Mouse (Mus musculus) neutrophil, adult 5-6 weeks (primary cell): ENCODE measurements around the gene Man2a1. TPM values are rescaled to one million over a fixed set of nuclear protein-coding genes. Genes with fewer than 3 reads are reported as not detected.
"Not testable (repeated sequence)": the region's sequence is repeated elsewhere in the genome, so short reads cannot be mapped to it uniquely, and the experiment has no call there.

Experiments
- ATAC-seq: fragments of 151-379, 151-347 bp; 2 replicates; pipeline ENCODE4 v1.8.0; 2017; ENCODE audit warnings: mild to moderate bottlenecking, moderate TSS enrichment; ENCODE audit not compliant: insufficient number of reproducible peaks, poor library complexity, low FRiP score, severe bottlenecking; ENCODE audit errors: extremely low read depth
- total RNA-seq: library from RNA; stranded (forward); fragments of 200-1000 nt; gene quantifications from 2 replicates; pipeline ENCODE4 v1.2.3, GENCODE M21; 2017

Man2a1 gene
- total RNA-seq, 1 experiment from 2014 or later = 69.0 TPM

- ATAC-seq = no peak
Measured at GRCm38 (mm10) chr17:64742715-64743605, 142.4 kb downstream of the Man2a1 start.

DNA sequence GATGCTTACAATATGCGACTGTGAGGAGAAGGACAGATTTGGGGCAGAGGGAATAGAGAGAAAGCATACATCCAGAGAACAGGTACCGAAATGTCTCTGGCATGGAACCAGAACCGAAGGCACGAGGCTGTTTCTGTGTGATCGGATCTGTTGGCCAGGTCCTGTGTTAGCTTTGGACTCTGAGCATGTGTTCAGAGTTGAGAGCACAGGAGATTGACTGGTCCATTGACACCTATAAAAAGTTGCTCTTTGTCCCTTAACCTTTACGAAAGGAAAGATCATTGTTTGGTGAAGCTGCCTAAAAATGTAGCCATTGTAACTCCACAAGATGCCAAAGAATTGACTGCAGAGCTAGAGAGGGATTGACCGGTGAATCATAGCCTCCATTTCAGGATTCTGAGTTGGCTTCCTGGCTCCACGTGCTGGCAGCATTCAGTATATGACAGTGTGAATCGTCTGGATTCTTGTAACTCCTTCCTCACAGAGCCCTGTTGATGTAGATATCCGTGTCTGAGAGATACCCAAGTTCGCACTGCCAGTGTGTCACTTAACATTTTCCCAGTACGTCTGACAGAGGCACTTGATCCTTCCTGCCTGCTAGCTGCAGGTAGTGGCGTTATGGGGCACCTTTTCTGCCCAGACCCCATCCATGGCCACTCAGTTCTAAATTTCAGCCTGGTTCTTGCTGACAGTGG is 143.2 kb downstream of the Man2a1 start:
- ATAC-seq = no peak

GRCm38 (mm10) chr17:64746637-64747225 is 146.2 kb downstream of the Man2a1 start:
- ATAC-seq = no peak

DNA sequence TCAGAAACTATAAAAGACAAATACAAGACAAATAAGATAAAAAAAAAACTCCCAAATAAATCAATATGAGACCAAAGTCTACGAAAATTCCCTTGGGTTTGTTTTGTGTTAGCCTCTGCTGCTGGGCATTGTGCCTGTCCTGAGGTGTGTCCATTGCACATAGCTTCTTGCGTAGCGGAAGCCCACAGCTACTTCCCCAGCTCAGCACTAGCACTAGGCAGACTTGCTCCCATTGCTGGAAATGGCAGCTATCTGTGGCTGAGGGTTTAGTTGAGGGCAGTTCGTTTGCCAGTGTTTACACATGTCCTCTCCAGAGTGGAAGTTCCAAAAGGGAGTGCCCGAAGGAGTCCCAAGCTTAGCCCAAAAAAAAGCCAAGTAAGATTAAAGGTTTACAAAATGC is 146.9 kb downstream of the Man2a1 start:
- ATAC-seq = 0 out of 2 replicates have a peak, but pooled peaks have one; percentile 43

DNA sequence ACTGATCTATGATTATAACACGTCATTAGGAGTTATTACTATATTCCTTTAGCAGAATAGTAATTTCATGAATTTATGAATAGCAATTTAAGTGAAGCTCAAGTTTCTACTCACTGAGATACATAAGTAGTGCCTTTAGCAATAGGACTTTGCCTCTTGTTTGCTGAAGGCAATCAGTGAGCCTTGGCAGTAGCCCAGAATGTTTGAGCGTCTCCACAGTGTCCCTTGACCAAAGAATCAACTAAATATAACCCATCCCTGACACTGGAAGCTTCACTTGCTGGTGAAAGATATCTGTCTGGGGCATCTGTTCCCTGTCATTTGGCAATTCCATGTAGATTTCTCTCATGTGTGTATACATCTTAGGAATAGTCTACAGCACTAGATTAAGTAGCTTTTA is 147.6 kb downstream of the Man2a1 start:
- ATAC-seq = no peak

DNA sequence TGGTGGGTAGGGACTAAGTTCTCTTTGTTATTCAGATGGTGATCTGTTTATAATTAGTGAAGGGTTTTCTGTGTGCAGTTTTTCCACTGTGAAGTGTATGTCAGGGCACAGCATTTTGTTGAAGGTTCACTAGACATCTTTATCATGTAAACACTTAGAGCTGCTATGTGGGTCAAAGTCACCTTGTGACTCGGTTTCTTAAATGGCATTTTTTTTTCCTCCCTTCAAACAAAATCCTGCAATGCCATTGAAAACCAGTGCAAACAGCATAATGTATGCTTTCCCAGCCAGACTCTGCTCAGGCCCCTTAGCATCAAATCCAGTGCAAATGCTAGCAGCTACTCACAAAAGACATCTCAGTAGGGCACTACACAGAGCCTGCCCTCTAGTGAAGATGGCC is 148.6 kb downstream of the Man2a1 start:
- ATAC-seq = no peak

- no peak for ATAC-seq
Measured at GRCm38 (mm10) chr17:64751249-64751648, 150.7 kb downstream of the Man2a1 start.

DNA sequence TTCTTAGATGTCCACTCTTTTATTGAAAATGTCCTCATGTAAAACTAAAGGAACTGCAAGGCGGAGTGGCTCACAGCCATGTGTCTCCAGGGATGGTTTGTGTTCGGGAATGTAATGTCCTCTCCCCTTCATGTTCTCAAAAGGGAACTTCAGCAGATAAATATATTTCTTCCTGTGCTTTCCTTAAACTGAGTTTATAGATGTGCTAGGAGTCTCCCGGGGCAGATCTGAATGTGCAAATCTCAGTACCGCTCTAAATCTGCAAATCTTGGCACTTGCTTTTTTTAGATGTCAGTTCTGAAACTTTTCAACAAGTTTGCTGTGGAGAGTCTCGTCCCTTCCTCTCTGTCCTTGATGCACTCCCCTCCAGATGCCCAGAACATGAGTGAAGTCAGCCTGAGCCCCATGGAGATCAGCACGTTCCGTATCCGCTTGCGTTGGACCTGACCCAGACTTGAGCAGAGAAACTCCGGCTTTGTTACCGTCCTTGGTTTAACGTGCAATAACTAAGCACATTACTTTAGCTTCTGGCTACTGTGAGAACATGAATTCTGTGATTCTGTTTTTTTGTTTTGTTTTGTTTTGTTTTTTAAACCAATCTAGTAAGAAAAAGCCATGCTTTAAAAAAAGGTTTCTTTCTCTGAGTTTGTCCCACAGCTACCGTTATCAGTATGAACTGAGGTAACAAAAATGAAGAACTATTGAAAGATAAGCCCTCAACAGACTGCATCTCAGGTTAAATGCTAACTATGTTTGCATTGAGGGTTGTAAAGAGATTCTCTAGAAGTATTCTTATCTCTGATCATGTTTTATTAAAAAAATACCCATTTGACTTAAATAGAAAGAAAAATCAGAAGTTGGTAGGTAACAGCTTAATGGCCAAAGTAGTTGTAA is 151.8 kb downstream of the Man2a1 start:
- ATAC-seq = no peak

- no peak for ATAC-seq
Measured at GRCm38 (mm10) chr17:64753507-64753906, 153.0 kb downstream of the Man2a1 start.

DNA sequence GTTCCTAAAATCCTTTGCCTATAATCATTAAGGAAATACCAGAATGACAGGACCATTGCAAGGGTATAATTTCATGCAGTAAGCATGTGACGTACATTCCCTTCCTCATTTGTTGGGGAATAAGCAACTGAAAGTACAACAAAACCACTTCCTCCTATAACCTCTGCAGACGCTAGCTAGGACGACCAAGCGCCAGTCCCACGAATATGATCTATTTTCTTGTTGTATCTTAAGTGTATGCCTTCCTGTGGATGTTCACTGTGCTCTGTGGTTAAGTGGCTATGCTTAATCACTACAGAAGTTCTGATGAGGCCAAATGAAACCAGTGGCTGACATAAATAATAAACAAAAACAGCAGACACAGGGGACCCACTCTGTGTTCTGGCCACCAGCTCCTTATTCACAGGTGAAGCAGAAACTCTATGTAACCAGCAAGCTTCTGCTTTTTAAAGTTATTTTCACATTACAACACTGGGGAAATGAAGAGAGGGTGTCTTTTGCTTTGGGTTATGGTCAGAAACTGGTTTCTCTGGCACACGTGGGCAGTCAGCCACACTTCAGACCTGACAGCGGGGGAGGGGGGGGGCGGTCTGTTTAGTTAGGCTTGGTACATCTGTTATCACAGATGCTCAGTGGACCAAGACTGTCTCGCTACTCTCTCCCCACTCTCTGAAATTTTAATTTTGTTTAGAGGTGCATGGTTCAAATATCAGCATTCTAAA is 153.8 kb downstream of the Man2a1 start:
- ATAC-seq = peak; percentile 90

- ATAC-seq = 0 out of 2 replicates have a peak, but pooled peaks have one; percentile 21
Measured at GRCm38 (mm10) chr17:64755191-64755590, 154.7 kb downstream of the Man2a1 start.

- not testable (repeated sequence) for ATAC-seq
Measured at GRCm38 (mm10) chr17:64762651-64763050, 162.1 kb downstream of the Man2a1 start.

- ATAC-seq = no peak
Measured at GRCm38 (mm10) chr17:64763491-64763890, 163.0 kb downstream of the Man2a1 start.

DNA sequence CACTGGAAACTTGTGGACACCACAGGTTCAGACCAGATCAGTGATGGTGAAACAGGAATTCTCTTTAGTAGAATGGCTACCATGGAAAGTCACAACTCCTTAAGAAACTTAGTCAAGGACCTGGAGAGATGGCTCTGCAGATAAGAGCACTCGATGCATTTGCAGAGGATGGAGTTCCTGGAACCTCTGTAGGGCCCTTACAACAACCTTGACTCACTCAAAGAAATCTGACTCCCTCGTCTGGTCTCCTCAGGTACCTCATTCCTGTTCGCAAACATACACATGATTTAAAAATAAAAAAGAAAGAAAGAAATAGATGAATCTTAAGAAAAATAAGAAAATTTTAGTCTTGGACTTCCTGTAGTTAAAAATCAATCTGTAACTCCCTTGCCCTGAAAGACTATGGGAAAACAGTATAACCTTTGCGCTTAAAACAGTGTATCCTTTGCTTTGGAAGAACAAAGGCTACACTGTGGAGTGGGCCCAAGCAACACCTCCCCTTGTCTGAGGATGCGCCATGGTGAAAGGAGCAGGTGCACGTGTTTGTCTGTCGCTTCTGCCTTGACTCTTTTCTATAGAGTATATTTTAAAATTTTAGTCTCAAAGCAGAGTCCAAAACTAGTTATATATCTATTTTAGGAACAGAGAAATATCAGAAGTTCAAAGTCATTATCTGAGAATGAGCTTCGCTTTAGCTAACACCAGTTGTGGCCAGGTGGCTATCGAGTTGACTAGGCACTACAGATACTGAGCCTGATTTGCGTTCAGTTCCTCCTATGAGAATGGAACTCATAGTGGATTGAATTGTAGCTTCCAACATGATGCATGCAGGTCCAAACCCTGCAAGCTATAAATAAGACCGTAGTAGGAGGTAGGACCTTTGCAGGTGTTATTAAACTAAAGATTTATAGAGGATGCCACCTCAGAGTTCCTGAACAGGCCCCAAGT is 163.9 kb downstream of the Man2a1 start:
- ATAC-seq = no peak

DNA sequence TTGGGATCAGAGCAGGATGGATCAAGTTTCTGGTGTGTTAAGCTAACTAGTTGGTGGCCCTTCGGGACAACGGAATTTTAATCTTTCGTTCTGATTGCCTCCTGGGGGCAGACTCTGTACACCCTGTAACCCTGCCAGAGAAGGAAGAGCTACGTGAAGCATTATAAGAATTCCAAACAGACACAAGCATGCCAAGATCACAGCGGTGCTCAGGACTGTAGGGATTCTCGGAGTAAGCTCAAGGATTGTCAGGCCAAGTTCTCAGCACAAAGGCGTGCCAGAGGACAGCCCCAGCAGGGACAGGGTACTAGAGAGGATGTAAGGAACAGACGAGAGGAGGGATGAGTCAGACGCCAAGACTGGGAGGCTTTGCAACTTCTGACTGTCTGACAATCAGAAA is 164.8 kb downstream of the Man2a1 start:
- no peak for ATAC-seq

GRCm38 (mm10) chr17:64766507-64766906 is 166.0 kb downstream of the Man2a1 start:
- no peak for ATAC-seq

GRCm38 (mm10) chr17:64770277-64770676 is 169.7 kb downstream of the Man2a1 start:
- no peak for ATAC-seq
